Mouse (Mus musculus) heart, embryonic 14.5 days (tissue): Measurements from ENCODE around the gene Olfr1120. TPM values are rescaled to one million over a fixed set of nuclear protein-coding genes. Genes with fewer than 3 reads are reported as not detected.
"Not testable (repeated sequence)": the region's sequence is repeated elsewhere in the genome, so short reads cannot be mapped to it uniquely, and the experiment has no call there.

Source experiments
- ATAC-seq: fragments of 200-750 bp; cut with Nextera tagmentation; 2 replicates; pipeline ENCODE4 v1.8.0; 2017; ENCODE audit warnings: low read depth, moderate TSS enrichment; ENCODE audit not compliant: insufficient number of reproducible peaks, insufficient read depth, low FRiP score
- H3K27ac ChIP-seq, 2 experiments: fragments of 200-500 bp in 1 of 2; fragments of 300-500 bp in 1 of 2; sonication (generic) in 1 of 2; replicated peaks in 1 of 2; 2 replicates each; pipeline ENCODE4 v1.5.1; 2012 to 2014; ENCODE audit warnings: low read depth in 2 of 2, low read length in 2 of 2, control low read depth in 1 of 2, mild to moderate bottlenecking in 1 of 2, mixed read lengths in 1 of 2; ENCODE audit not compliant: control insufficient read depth in 1 of 2, insufficient read depth in 1 of 2
- H3K27me3 ChIP-seq: fragments of 300-500 bp; sonication (generic); 2 replicates; pipeline ENCODE4 v1.6.1; 2014; ENCODE audit warnings: mild to moderate bottlenecking, low read length, control low read depth; ENCODE audit not compliant: control insufficient read depth, insufficient read depth
- H3K36me3 ChIP-seq: fragments of 300-500 bp; sonication (generic); 2 replicates; pipeline ENCODE4 v1.6.1; 2014; ENCODE audit warnings: mild to moderate bottlenecking, control low read depth, low read length, mixed read lengths; ENCODE audit not compliant: control insufficient read depth, insufficient read depth
- H3K4me1 ChIP-seq, 2 experiments: fragments of 200-500 bp in 1 of 2; fragments of 300-500 bp in 1 of 2; sonication (generic) in 1 of 2; 2 replicates each; pipeline ENCODE4 v1.6.1; 2012 to 2014; ENCODE audit warnings: low read length in 2 of 2, control low read depth in 1 of 2, mixed read lengths in 1 of 2; ENCODE audit not compliant: control insufficient read depth in 2 of 2, insufficient read depth in 2 of 2
- H3K4me2 ChIP-seq: fragments of 300-500 bp; sonication (generic); 2 replicates; pipeline ENCODE4 v1.6.1; 2014; ENCODE audit warnings: mild to moderate bottlenecking, low read length
- H3K4me3 ChIP-seq, 2 experiments: fragments of 200-500 bp in 1 of 2; fragments of 300-500 bp in 1 of 2; sonication (generic) in 1 of 2; 2 replicates each; pipeline ENCODE4 v1.5.1; 2012 to 2014; ENCODE audit warnings: low read length in 2 of 2, mild to moderate bottlenecking in 2 of 2, control low read depth in 1 of 2, low read depth in 1 of 2, moderate library complexity in 1 of 2; ENCODE audit not compliant: control insufficient read depth in 1 of 2, insufficient read depth in 1 of 2
- H3K9ac ChIP-seq: fragments of 300-500 bp; sonication (generic); 2 replicates; pipeline ENCODE4 v1.6.1; 2014; ENCODE audit warnings: mild to moderate bottlenecking, low read length
- H3K9me3 ChIP-seq: fragments of 300-500 bp; sonication (generic); 2 replicates; pipeline ENCODE4 v1.6.1; 2016; ENCODE audit warnings: low read length, control low read depth; ENCODE audit not compliant: control insufficient read depth
- WGBS: fragments of 180-500 bp; shearing (Covaris S2); extraction: QIAGEN DNeasy Blood & Tissue Kit; methylation state at CpG from one replicate; pipeline ENCODE4 v1.1.7; 2014; 5-methylcytosine and 5-hydroxymethylcytosine counted together
- polyA plus RNA-seq: library from polyadenylated mRNA; unstranded; fragments of >200 nt; fragmentation: Nextera tagmentation; extraction: Ambion mirVana; gene quantifications from 2 replicates; pipeline ENCODE4 v1.2.1, GENCODE M21; 2014

Olfr1120 gene
- not detected in 2 replicates for polyA plus RNA-seq

- H3K4me1 ChIP-seq = no peaks in the 10 kb centered on the region
- no peaks in the 10 kb centered on the region for H3K9me3 ChIP-seq
- H3K27me3 ChIP-seq = no peaks in the 10 kb centered on the region
- H3K4me3 ChIP-seq = no peak within 1 kb of the TSS
- H3K9ac ChIP-seq = no peak within 1 kb of the TSS
- no peak for ATAC-seq
- H3K36me3 ChIP-seq = no peaks in the 10 kb centered on the region
- WGBS = 56% methylated on average over 2 of the region's 2 CpGs
- no peak within 1 kb of the TSS for H3K4me2 ChIP-seq
- no peak within 1 kb of the TSS for H3K27ac ChIP-seq
Observed at GRCm38 (mm10) chr2:87354515-87354914, at the start of gene Olfr1120. TSS of gene Olfr1120 (plus strand) at chr2:87354815.

- no peaks in the 10 kb centered on the region for H3K36me3 ChIP-seq
- 62% methylated on average over 1 of the region's 1 CpGs for whole genome bisulfite sequencing
- H3K4me1 ChIP-seq = no peaks in the 10 kb centered on the region
- no peak for ATAC-seq
- no peak within 1 kb of the TSS for H3K4me2 ChIP-seq
- H3K9ac ChIP-seq = no peak within 1 kb of the TSS
- no peak within 1 kb of the TSS for H3K27ac ChIP-seq
- no peaks in the 10 kb centered on the region for H3K27me3 ChIP-seq
- H3K4me3 ChIP-seq = no peak within 1 kb of the TSS
- no peaks in the 10 kb centered on the region for H3K9me3 ChIP-seq
Observed at GRCm38 (mm10) chr2:87307281-87307680, 47.3 kb upstream of the Olfr1120 start, which contains the start of gene Olfr1118. TSS of gene Olfr1118 (plus strand) at chr2:87307581.

GRCm38 (mm10) chr2:87360121-87360520 is 5.5 kb downstream of the Olfr1120 start:
- H3K9ac ChIP-seq, H3K4me1 ChIP-seq, H3K4me3 ChIP-seq, ATAC-seq, H3K4me2 ChIP-seq, H3K36me3 ChIP-seq, H3K27ac ChIP-seq, H3K27me3 ChIP-seq, H3K9me3 ChIP-seq: not testable (repeated sequence)
- 51% methylated on average over 2 of the region's 2 CpGs for WGBS

- H3K4me2 ChIP-seq = no peak within 1 kb of the TSS
- H3K4me3 ChIP-seq = no peak within 1 kb of the TSS
- no peaks in the 10 kb centered on the region for H3K9me3 ChIP-seq
- WGBS = 43% methylated on average over 1 of the region's 1 CpGs
- no peak for ATAC-seq
- H3K27ac ChIP-seq = no peak within 1 kb of the TSS
- H3K27me3 ChIP-seq = no peaks in the 10 kb centered on the region
- no peaks in the 10 kb centered on the region for H3K4me1 ChIP-seq
- H3K9ac ChIP-seq = no peak within 1 kb of the TSS
- H3K36me3 ChIP-seq = no peaks in the 10 kb centered on the region
Observed at GRCm38 (mm10) chr2:87369595-87369994, 15.0 kb downstream of the Olfr1120 start, which contains the start of gene Olfr1121. TSS of gene Olfr1121 (plus strand) at chr2:87369895.

- H3K4me3 ChIP-seq = no peak overlapping the region
- H3K9me3 ChIP-seq = no peaks in the 10 kb centered on the region
- no peak overlapping the region for H3K9ac ChIP-seq
- H3K4me1 ChIP-seq = no peaks in the 10 kb centered on the region
- 85% methylated on average over 4 of the region's 4 CpGs for WGBS
- no peak for ATAC-seq
- H3K27ac ChIP-seq = no peak overlapping the region
- no peak overlapping the region for H3K4me2 ChIP-seq
- no peaks in the 10 kb centered on the region for H3K36me3 ChIP-seq
- H3K27me3 ChIP-seq = no peaks in the 10 kb centered on the region
Observed at GRCm38 (mm10) chr2:87371726-87372125, 17.1 kb downstream of the Olfr1120 start.

GRCm38 (mm10) chr2:87383935-87384334 is 29.3 kb downstream of the Olfr1120 start:
- 31% methylated on average over 2 of the region's 2 CpGs for WGBS
- no peaks in the 10 kb centered on the region for H3K4me1 ChIP-seq
- no peak for ATAC-seq
- no peaks in the 10 kb centered on the region for H3K27me3 ChIP-seq
- peak overlapping the region in 1 of 2 experiments; percentile 35; a peak in 2 of 4 replicates for H3K27ac ChIP-seq
- H3K36me3 ChIP-seq = no peaks in the 10 kb centered on the region
- H3K9me3 ChIP-seq = no peaks in the 10 kb centered on the region
- H3K4me2 ChIP-seq = no peak overlapping the region
- no peak overlapping the region for H3K9ac ChIP-seq
- no peak overlapping the region for H3K4me3 ChIP-seq

GRCm38 (mm10) chr2:87385549-87385948 is 30.9 kb downstream of the Olfr1120 start, which contains the start of gene Olfr1122:
TSS of gene Olfr1122 (plus strand) at chr2:87385849.
- no peaks in the 10 kb centered on the region for H3K36me3 ChIP-seq
- H3K9me3 ChIP-seq = no peaks in the 10 kb centered on the region
- H3K27ac ChIP-seq = no peak within 1 kb of the TSS
- no peak within 1 kb of the TSS for H3K9ac ChIP-seq
- 86% methylated on average over 2 of the region's 2 CpGs for WGBS
- no peak for ATAC-seq
- H3K27me3 ChIP-seq = no peaks in the 10 kb centered on the region
- H3K4me1 ChIP-seq = no peaks in the 10 kb centered on the region
- H3K4me2 ChIP-seq = no peak within 1 kb of the TSS
- no peak within 1 kb of the TSS for H3K4me3 ChIP-seq

GRCm38 (mm10) chr2:87393605-87394004 is 39.0 kb downstream of the Olfr1120 start:
- peak; percentile 39 for ATAC-seq
- not testable (repeated sequence) for H3K27ac ChIP-seq, H3K9me3 ChIP-seq, H3K36me3 ChIP-seq, H3K27me3 ChIP-seq, H3K9ac ChIP-seq, H3K4me2 ChIP-seq, H3K4me3 ChIP-seq, H3K4me1 ChIP-seq
- WGBS = 86% methylated on average over 5 of the region's 5 CpGs
